Mouse (Mus musculus) right cerebral cortex, postnatal 4 days (tissue): Measurements from ENCODE around the gene Atp6v0a1.

Experiments used
- DNase-seq: peaks from one replicate; pipeline ENCODE4 v3.0.0-alpha.2; 2022

Gene Atp6v0a1

GRCm38 (mm10) chr11:101062971-101063675 lies 53.9 kb downstream of the Atp6v0a1 start:
- DNase-seq = no peak

GRCm38 (mm10) chr11:101063676-101064327 lies 54.5 kb downstream of the Atp6v0a1 start:
- DNase-seq = no peak

- no peak for DNase-seq
Observed at GRCm38 (mm10) chr11:101064462-101064861, 55.2 kb downstream of the Atp6v0a1 start.

GRCm38 (mm10) chr11:101065002-101065401 lies 55.8 kb downstream of the Atp6v0a1 start:
- DNase-seq = no peak

- DNase-seq = peak; percentile 83
Observed at GRCm38 (mm10) chr11:101066549-101067412, 57.5 kb downstream of the Atp6v0a1 start.

GRCm38 (mm10) chr11:101069391-101070188 lies 60.3 kb downstream of the Atp6v0a1 start, which contains the start of gene Naglu:
Gene Naglu (plus strand): TSS chr11:101070012.
- peak; percentile 95 for DNase-seq

GRCm38 (mm10) chr11:101070189-101070527 lies 60.9 kb downstream of the Atp6v0a1 start:
- DNase-seq = no peak

GRCm38 (mm10) chr11:101070987-101071386 lies 61.7 kb downstream of the Atp6v0a1 start:
- no peak for DNase-seq

GRCm38 (mm10) chr11:101071810-101072428 lies 62.7 kb downstream of the Atp6v0a1 start:
- no peak for DNase-seq

GRCm38 (mm10) chr11:101078121-101078520 lies 68.9 kb downstream of the Atp6v0a1 start, which contains the start of gene Hsd17b1:
Gene Hsd17b1 (plus strand): TSS chr11:101078411.
- no peak for DNase-seq

GRCm38 (mm10) chr11:101079746-101080145 lies 70.5 kb downstream of the Atp6v0a1 start:
- DNase-seq = no peak

GRCm38 (mm10) chr11:101080421-101080820 lies 71.2 kb downstream of the Atp6v0a1 start:
- no peak for DNase-seq

GRCm38 (mm10) chr11:101081659-101082058 lies 72.4 kb downstream of the Atp6v0a1 start:
- DNase-seq = no peak

GRCm38 (mm10) chr11:101082208-101083082 lies 73.2 kb downstream of the Atp6v0a1 start, which contains the start of gene Coasy:
Gene Coasy (plus strand): TSS chr11:101082565.
- DNase-seq = peak; percentile 81

- no peak for DNase-seq
Observed at GRCm38 (mm10) chr11:101083083-101083697, 73.9 kb downstream of the Atp6v0a1 start.

GRCm38 (mm10) chr11:101084246-101084645 lies 75.0 kb downstream of the Atp6v0a1 start:
- no peak for DNase-seq

- no peak for DNase-seq
Observed at GRCm38 (mm10) chr11:101084811-101085210, 75.6 kb downstream of the Atp6v0a1 start.

- DNase-seq = no peak
Observed at GRCm38 (mm10) chr11:101085617-101086322, 76.5 kb downstream of the Atp6v0a1 start.

GRCm38 (mm10) chr11:101086323-101086674 lies 77.0 kb downstream of the Atp6v0a1 start:
- no peak for DNase-seq
